Mouse (Mus musculus) adrenal gland, postnatal 14 days (tissue): ENCODE measurements around the gene Cenpc1. TPM values are rescaled to one million over a fixed set of nuclear protein-coding genes. Genes with fewer than 3 reads are reported as not detected.

ENCODE experiments used
- DNase-seq: peaks from one replicate; pipeline ENCODE4 v3.0.0; 2021; ENCODE audit warnings: mixed read lengths
- total RNA-seq: library from RNA; stranded (reverse); gene quantifications from 2 replicates; pipeline ENCODE4 v1.2.3, GENCODE M21; 2021

Cenpc1 gene
- total RNA-seq, 1 experiment from 2014 or later = 15.8 TPM

DNA sequence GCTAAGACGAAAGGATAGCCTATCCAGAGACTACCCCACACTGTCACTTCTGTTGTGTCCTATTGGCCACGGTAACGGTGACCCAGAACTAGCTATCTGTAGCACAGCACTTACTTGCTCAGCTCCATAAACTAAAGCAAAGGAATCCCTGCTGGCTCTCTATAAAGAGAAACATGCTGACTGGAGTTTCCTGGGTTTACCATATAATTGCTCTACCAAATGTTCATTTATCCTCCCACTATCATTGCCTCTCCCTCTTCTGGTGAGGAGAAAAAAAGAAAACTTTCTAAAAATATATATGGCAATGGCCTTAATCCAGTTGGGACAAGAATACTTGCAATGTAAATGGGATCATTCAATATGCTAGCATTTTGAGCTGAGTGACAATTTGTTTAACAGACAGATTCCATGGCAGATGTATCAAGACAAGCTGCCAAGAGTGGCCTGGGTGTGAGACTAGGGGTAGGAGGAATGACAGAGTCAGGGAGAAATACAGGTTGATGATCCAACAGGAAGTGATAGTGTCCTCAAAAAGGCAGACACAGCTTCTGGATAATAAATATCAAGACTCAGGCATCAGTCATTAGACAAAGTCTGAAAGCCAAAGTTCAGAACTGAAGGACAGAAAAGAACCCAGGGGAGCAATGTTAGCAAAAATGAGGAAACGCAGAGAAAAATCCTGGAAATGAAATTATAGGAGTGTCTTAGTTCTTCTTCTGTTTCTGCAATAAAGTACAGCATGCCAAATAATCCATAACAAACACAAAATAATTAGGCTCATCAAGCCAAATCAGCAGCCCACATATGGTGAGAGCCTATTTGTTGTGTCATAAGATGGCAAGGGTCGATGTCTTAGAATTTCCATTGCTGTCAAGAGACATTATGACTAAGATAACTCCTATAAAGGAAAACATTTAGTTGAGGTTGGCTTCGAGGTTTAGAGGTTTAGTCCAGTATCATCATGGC is 68.6 kb downstream of the Cenpc1 start:
- DNase-seq = no peak

GRCm38 (mm10) chr5:85994551-85994950 is 70.8 kb downstream of the Cenpc1 start:
- no peak for DNase-seq

- no peak for DNase-seq
Measured at GRCm38 (mm10) chr5:85992805-85993721, 72.3 kb downstream of the Cenpc1 start.

DNA sequence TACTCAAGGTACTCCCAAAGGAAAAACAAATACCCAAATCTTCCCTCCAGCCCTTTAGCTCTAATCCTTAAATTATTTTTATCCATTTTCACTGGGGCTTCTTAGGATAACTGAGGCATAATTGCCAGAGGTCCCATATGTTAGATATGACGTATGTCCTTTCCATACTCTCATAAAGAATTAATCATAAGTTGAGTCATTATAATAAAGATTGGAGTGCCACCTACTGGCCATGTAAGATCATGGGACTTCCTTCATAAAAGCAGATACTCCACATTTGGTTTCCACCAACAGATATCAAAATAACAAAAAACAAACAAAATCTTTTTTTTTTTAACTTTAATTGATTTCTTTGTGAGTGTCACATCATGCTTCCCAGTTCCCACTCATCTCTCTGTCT is 73.3 kb downstream of the Cenpc1 start:
- no peak for DNase-seq

- DNase-seq = no peak
Measured at GRCm38 (mm10) chr5:85987516-85987863, 77.9 kb downstream of the Cenpc1 start.

- no peak for DNase-seq
Measured at GRCm38 (mm10) chr5:85986734-85987515, 78.5 kb downstream of the Cenpc1 start.

DNA sequence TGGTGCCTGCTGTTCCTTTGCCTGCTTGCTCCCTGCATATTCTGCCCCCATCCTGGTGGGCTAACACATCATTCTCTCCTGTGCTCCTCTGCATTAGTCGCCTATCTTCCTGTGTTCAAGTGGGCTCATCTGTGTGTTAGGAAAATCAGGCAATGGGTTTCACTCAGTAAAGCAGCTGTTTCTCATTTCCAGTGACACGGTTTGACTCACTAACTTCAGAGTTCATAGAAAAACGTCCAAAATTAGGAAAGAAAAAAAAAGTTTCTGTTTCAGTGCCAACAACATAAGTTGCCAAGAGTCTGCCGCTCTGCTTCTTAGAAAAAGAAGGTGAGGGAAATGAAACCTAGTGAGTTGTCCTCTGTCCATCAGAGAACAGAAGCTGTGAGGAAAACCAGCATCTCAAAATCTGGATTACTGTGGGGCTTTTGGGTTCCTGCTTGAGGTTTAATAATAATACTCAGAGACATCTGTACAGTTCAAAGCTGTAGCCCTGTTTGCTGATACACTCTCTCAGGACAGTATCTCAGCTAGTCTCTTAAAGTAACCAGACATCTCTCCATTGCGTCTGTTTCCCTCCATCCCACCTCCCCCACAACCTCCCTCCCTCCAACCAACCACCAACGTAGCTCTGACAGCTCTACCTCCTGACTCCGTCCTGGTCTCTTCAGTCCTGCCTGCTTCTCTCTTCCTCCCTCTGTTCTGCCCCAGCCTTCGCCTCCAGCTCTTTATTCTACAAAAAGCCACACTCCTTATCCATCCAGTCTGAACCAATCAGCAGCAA is 87.5 kb downstream of the Cenpc1 start:
- DNase-seq = no peak

GRCm38 (mm10) chr5:85962791-85963190 is 102.6 kb downstream of the Cenpc1 start:
- no peak for DNase-seq

Other genes starting within 250 kb of the Cenpc1 start
- 0.52 and 5.2 TPM in 2 replicates for gene Stap1, start 6.2 kb upstream of the Cenpc1 start, total RNA-seq
- gene Uba6, start 107.2 kb upstream of the Cenpc1 start, total RNA-seq = 14.3 and 14.7 TPM in 2 replicates
- 0.41 and 0.83 TPM in 2 replicates for gene Gnrhr, start 132.3 kb upstream of the Cenpc1 start, total RNA-seq
- gene Tmprss11c, start 223.7 kb upstream of the Cenpc1 start, total RNA-seq = not detected in 2 replicates